Mouse (Mus musculus) liver, embryonic 14 days (tissue): ENCODE measurements around the gene Rpa1. TPM values are rescaled to one million over a fixed set of nuclear protein-coding genes. Genes with fewer than 3 reads are reported as not detected.

Source experiments
- polyA plus RNA-seq: library from polyadenylated mRNA; depleted of rRNA; stranded (reverse); fragments of >200 nt; gene quantifications from 2 replicates; pipeline ENCODE4 v1.2.3, GENCODE M21; 2012; rRNA removed

Rpa1 gene
- polyA plus RNA-seq, result 52.5 and 61.3 TPM in 2 replicates

GRCm38 (mm10) chr11:75348199-75348889 lies at the start of gene Rpa1, which contains the start of gene Smyd4:
Rpa1 (minus strand) TSS chr11:75348324.
Smyd4 (plus strand) TSS chr11:75348433.

Other genes starting within 250 kb of the Rpa1 start
- 1.1 and 1.3 TPM in 2 replicates for gene Hic1, start 178.8 kb downstream of the Rpa1 start, polyA plus RNA-seq
- gene Ovca2, start 169.5 kb downstream of the Rpa1 start, polyA plus RNA-seq, result 9.1 and 11.4 TPM in 2 replicates
- gene Dph1, start 157.1 kb downstream of the Rpa1 start, polyA plus RNA-seq, result 8.3 and 10.3 TPM in 2 replicates
- gene Rtn4rl1, start 154.5 kb downstream of the Rpa1 start, polyA plus RNA-seq, result 0.44 and 0.50 TPM in 2 replicates
- gene Smyd4, start 109 bp upstream of the Rpa1 start, polyA plus RNA-seq, result 1.8 and 2.2 TPM in 2 replicates
- gene Serpinf1, start 74.4 kb upstream of the Rpa1 start, polyA plus RNA-seq, result 84.0 and 109 TPM in 2 replicates
- 395 and 444 TPM in 2 replicates for gene Serpinf2, start 91.3 kb upstream of the Rpa1 start, polyA plus RNA-seq
- 13.0 and 14.8 TPM in 2 replicates for gene Wdr81, start 106.4 kb upstream of the Rpa1 start, polyA plus RNA-seq
- gene Tlcd2, start 113.4 kb upstream of the Rpa1 start, polyA plus RNA-seq, result 6.8 and 8.4 TPM in 2 replicates
- 34.3 and 40.5 TPM in 2 replicates for gene Prpf8, start 138.5 kb upstream of the Rpa1 start, polyA plus RNA-seq
- gene Rilp, start 161.8 kb upstream of the Rpa1 start, polyA plus RNA-seq, result 1.5 and 1.7 TPM in 2 replicates
- 2.1 and 2.3 TPM in 2 replicates for gene Scarf1, start 165.2 kb upstream of the Rpa1 start, polyA plus RNA-seq
- 2.6 and 3.1 TPM in 2 replicates for gene Slc43a2, start 183.4 kb upstream of the Rpa1 start, polyA plus RNA-seq
- 26.3 and 27.3 TPM in 2 replicates for gene Pitpna, start 239.8 kb upstream of the Rpa1 start, polyA plus RNA-seq